Mouse (Mus musculus): Measurements from ENCODE around the gene Hira.
"Not testable (repeated sequence)": the region's sequence is repeated elsewhere in the genome, so short reads cannot be mapped to it uniquely, and the experiment has no call there.

The Hira gene

DNA sequence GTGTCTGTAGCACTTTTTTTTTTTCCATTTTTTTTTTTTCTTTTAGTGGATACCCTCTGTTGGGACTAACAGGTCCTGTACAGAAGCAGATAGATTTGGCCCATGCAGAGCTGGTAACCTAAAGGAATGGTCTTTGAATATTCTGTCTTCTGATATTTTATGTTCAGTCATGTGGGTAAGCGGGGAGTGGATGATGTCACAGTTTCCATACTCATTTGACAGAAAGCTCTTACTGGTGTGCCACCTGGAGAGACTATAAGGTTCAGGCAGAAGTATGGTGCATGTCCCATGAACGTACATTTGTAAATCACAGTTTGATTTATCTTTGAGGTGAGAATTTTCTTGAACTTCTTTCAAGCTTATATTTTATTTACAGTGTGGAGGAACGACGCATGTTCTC lies 39.2 kb downstream of the Hira start:
- no peak for DNase-seq (ENCODE audit: low spot score in 2 of 2)

DNA sequence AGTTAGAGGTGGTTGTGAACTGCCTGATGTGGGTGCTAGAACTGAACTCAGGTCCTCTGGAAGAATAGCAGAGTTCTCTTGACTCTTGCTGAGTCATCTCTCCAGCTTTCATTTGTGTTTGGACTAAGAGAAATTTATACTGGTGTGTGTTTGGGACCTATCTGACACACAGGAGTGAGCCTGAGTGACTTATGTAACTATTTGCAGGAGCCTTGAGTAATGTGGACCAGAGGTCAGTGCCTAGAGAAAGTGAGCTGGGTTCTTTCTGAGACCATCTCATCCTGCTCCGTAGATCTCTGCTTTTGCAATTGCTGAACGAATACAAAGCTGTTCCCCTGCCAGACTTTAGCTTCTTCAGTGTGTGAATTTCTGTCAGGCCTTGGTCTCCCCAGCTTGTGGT lies 44.9 kb downstream of the Hira start:
- DNase-seq (ENCODE audit: low spot score in 2 of 2) = no peak

DNA sequence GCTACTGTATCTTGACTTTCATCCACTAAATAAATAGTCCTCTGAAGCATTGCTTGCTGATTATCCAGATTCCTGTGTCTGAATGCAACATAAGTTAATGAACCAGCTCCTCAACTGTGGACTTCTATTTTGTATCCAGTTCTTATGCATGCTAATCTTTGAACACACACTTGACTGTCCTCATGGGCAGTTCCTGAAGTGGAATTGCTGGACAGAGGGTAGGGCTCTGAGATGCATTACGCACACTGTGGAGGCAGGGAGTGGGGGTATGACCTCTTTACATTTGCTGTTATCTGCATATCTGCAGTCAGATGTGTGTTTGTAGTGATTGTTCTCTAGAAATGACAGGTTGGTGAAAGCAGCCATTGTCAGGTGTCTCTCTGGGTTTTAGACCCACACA lies 51.1 kb downstream of the Hira start:
- no peak for DNase-seq (ENCODE audit: low spot score in 2 of 2)

DNA sequence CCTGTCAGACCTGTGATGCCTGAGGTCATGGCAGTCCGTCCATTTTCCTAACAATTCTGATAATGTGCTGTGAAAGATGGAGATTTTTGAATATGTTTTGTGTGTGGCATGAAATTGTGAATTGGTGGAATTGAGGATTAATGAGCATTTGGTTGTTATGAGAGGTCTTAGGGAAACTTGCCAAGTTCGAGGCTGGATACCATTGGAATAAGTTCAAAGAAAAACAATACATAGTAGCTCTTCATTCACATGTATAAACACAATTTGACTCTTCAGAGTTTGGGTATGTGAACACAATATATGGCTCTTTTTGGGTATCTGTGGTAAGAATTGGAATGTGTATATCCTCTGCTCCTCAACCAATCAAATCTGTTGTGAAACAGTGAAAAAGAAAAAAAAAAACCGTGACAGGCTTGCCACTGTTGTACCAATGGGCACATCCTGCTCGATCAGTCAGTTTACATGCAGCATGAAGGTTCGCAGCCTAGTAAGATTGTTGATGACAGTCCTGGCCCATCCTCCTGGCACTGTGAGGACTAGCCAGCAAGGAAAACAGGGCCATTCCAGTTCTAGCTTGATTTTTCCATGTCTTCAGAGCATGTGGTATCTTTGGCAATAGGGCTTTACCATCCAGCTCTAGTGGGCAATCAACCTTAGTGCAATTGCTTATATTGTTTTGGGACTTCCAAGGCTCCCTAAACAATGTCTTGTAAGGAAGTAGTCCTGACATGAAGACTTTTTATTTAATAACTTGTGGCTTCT lies 61.7 kb downstream of the Hira start:
- no peak for DNase-seq (ENCODE audit: low spot score in 2 of 2)

DNA sequence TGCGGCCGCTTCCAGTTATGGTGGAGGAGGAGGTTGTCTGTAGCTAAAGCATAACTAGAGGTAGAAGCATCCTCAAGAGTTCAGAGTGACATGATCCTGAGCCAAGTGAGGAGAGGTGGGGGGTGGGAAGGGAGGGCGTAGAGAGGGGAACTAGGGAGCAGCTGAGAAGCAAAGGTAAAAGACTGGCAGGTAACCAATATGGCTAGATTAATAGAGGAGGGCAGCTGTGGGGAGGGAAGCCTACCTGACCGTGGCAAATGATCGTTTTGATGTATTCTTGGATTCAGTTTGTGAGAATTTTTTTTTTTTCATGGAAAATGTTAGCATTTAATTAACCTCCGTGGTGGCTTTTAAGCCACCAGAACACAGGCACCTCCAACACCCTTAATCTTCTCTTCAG lies 67.1 kb downstream of the Hira start:
- DNase-seq (ENCODE audit: low spot score in 2 of 2) = no peak

DNA sequence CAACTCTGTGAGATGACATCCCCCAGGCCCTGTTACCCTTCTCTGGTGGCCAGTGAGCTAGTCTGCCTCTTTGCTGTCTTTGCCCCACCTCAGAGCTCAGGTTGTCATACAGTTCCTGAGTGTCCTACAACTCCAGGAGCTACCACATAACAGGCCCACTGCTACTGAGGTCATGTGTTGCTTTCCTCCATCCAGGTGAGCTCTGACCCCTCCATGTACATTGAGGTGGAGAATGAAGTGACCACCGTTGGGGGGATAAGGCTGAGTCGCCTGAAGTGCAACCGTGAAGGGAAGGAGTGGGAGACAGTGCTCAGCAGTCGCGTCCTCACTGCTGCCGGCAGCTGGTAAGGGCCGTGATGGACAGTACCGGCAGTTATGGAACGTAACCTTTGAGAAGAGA lies 72.1 kb downstream of the Hira start:
- no peak for DNase-seq (ENCODE audit: low spot score in 2 of 2)

DNA sequence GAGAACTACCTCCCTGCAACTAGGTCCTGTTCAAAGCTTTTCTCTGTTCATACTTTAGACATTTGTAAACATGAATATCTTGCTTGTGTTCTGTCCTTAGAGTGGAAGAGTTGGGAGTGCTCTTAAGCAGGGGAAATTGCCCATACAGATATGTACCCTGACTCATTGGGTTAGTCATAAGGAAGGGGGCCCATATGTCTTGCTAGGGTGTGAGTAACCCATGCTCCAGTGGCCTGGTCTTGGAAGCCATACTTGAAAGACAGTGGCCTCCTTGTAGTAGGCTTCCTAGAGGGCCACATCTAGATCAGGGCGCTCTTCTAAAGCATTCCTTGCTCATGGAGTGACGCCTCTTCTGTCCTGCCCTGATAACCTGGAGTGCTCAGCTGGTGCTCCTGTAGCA lies 73.5 kb downstream of the Hira start:
- no peak for DNase-seq (ENCODE audit: low spot score in 2 of 2)

DNA sequence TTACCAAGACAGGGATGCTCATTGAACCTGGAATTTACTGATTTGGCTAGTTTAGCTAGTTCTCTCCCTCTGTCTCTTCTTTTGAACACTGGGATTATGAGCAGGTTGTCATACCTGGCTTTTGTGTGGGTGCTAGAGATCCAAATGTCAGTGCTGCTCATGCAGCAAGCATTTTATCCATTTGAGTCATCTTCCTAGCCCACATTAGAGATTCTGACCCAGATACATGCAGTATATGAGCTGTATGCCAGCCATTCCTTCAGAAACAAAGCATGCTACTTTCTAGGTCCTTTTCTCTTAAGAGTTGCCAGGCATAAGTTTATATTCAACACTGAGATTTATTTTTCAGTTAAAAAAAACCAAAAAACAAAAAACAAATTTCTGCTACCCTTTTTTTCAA lies 76.0 kb downstream of the Hira start:
- no peak for DNase-seq (ENCODE audit: low spot score in 2 of 2)

DNA sequence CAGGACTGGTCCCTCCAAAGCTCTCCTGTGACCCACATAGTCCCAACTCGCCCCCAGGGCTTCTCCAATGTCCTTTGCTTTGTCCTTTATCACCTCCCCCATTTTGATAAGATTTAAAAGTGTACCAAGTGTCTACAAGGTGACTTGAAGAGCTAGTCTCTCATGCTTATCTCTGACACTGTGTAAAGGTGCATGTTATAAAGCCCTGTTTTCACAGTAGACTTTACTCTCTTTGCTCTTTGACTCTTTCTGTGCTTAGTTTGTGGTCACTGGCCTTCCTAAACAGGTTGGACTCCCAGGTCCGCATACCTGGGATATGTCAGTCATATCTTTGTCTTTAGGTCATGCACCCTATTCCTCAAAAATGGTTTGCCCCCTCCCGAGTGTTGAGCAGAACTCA lies 78.2 kb downstream of the Hira start:
- DNase-seq (ENCODE audit: low spot score in 2 of 2) = no peak

DNA sequence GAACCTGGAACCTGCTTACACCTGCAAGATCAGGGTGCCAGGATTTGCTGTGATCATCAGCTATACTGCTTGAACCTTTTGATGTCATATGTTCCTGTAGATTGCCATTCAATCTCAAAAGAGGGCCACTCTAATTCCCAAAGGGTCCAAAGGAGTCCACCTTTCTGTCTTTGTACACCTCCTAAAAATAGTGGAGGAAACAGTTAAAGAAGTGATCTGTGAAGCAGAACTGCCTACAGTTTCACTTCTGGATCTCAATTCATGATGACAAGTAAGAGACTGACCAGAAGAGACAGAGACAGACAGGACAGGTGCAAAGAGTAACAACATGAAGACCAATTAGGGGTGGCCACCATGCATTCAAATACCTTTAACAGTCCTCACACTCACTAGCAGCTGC lies 86.6 kb downstream of the Hira start:
- no peak for DNase-seq (ENCODE audit: low spot score in 2 of 2)

DNA sequence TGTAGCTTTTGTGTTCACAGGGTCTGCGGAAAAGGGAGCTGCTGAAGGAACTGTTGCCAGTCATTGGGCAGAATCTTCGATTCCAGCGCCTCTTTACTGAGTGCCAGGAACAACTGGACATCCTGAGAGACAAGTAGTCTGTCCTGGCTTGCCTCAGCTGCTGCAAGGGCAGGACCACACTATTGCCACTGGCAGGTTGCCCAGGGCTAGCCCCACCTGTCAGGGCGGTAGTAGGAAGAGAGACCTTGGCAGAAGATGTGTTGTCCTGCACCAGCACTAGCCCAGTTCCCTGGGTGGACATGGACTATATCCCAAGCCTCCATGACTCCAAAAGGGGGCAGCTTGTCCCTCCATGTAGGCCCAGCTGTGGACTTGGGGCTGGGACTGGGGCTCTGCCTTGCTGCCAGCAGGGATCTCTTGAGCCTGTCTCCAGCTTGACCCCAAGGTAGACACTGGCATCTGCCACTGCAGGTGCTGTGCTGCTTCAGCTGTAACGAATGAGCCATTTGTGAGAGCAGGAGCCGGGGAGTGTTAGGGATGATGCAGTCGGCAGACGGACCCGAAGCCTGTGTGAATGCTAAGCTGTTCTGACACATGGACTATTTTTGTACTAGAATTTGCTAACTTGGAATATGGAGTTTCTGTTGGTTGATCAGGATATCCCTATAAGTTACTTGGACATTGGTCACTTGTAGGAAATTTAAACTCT lies 92.7 kb downstream of the Hira start:
- no peak for DNase-seq (ENCODE audit: low spot score in 2 of 2)

DNA sequence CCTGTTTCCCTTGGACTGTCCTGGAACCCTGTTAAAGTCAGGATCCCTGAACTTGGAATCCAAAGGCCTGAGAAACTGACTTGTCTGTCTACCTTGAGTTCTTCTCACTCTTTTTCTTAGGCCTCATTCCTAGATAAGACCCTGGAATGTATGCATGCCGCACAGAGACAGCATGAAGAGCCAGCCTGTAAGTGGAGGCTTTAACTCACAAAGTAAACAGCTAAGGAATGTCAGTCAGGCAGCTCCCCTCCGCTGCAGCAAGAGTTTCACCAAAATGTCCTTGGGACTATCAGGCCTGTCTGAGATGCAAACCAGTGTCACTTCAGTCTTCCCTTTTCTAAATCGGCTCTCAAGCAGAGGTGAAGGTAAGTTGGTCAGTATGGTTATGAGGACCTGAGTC lies 94.0 kb downstream of the Hira start:
- DNase-seq (ENCODE audit: low spot score in 2 of 2) = no peak

DNA sequence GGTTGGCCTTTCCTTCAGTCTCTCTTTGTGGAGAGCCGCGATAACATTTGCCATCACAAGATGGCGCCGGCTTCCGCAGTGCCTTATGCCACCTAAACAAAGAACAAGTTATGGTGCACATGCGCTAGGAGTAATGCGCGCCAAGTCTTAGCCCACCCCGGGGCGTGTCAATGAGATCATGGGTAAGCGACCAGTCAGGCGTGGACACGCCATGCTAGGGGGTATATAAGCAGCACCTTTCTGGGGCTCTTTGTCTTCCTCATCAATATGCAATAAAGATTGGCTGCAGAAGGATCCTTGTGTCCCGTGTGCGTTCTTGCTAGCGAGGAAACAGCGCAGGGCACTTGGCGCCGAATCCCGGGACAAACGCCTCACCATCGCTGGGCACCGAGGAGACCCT lies 98.8 kb downstream of the Hira start:
- not testable (repeated sequence) for DNase-seq (ENCODE audit: low spot score in 2 of 2)

DNA sequence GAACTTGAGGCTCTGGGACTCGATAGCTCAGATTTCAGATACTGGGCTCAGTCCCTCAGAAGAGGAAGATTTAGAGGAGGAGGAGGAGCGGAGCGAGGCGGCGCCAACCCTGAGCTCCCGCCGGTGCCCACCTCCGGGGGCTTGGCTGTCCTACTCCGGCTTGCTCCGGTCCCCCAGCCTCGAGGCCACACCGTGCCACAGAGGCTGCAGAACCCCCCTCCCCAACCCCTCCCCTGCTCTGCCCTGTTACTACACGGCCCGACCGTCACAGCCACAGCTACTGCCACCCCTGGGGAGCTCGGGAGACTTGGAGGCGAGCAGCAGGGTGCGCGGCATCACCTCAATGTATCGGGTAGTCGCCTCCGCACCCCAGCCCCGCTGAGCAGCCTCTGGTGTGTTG lies 99.5 kb downstream of the Hira start:
- DNase-seq (ENCODE audit: low spot score in 2 of 2) = no peak

DNA sequence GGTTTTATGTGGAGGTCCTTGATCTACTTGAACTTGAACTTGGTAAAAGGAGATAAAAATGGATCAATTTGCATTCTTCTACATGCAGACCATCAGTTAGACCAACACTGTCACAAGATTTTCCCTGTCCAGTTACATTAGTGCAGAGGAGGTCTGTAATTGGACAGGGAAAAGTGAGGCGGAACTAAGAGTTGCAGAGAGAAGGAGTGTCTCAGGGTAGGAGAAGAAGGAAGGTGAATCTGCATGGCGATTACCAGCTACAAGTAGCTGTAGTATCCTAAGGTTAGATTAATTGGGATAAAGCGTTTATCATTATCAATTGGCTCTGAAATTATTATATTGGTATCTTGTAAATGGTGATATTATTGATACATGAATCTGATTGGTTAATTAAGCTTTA lies 109.5 kb downstream of the Hira start:
- DNase-seq (ENCODE audit: low spot score in 2 of 2) = no peak

DNA sequence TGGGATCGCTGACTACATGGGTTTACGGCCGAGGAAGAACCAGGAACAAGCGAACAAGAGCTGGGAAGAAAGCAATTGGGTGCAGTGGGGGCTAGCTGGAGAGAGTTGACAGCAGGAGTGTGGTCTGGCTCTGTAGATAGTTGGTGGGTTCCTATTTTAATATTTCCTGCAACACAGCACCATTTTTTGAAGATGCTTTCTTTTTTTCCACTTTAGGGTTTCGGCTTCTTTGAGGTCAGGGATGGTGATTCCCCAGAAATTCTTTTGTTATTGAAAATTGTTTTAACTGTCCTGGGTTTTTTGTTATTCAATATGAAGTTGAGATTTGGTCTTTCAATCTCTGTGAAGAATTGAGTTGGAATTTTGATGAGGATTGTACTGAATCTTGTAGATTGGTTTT lies 110.0 kb downstream of the Hira start:
- DNase-seq (ENCODE audit: low spot score in 2 of 2) = no peak

DNA sequence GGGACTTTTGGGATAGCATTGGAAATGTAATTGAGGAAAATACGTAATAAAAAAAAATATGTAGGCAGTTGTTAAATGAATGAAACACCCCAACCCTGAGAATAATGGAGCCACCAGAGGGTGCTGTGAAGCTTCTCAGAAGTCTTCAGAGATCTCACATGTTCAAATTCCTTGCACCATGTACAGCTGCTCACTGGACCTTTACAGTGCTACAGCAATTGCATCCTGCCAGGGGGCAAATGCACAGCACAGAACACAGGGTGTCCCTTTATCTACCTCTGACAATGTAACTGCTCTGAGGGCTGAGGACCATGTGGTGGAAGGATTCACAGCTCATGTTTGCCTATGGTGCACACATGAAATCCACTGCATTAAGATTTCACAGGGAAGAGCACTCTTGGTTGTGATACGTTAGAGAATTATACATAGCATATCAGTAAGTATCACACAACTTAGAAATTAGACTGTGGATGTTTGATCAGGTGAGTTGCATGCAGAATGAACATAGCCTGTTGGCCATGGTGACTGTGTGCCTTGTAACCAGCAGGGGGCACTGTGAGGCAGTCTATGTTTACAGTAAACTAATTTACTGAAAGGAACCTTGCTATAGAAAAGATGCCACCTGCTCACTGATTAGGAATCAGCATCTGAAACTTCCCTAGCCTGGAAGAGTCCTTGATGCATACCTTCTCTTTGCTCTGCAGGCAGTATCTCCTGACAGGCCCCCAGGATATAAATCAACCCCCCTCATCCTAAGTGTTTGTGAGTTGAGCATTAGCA lies 126.0 kb downstream of the Hira start:
- not testable (repeated sequence) for DNase-seq (ENCODE audit: low spot score in 2 of 2)

DNA sequence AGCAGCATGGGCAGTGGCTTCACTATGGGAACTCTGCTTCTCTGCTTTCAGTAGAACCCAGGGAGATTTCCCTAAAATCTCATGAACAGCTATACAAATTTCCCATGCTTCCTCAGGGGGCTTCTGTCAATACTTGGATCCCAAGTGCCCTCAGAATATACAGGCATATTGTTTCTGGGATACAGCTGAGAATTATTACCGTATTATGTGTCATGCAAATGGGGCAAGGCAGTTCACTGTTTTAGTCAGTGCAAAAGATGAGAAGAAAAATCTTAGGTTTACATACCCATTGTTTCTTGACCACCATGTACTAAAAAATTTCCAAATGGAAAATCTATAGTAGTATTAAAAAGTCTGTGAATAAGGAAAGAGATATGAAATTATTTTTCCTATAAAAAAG lies 126.9 kb downstream of the Hira start:
- DNase-seq (ENCODE audit: low spot score in 2 of 2) = no peak

DNA sequence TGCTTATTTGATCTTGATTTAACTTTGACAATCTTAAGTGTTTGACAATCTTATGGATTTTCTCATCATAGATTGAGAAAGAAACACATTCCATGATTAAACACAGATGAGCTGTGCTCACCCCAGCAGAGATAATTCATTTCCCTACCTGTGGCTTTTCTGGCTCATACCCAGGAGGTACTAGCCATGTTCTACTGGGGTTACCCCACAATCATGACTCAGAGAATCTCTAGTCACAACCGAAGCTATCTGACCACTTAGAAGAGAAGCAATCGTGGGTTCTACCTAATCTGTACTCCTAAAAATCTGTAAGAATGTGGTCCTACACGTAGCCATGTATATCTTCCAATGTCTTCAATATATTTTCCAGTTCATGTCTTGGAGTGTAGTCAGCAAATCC lies 128.5 kb downstream of the Hira start:
- no peak for DNase-seq (ENCODE audit: low spot score in 2 of 2)

DNA sequence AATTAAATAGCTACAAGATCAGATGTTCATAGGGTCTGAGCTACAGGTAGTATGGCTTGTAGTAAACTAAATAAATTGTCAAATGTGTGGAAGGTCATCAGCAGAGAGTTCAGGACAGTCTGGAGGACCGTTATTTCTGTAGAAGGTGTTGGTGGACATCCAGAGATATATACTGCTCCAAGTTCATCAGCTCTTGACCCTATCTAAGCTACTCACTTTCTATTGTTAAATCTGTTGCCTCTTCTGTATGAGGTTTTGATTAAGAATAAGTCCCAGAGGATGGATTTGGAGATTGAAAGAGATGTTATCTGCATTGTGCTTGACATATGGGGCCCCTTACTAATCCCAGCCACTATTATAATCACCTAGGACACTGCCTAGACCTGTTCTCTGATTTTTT lies 129.9 kb downstream of the Hira start:
- DNase-seq (ENCODE audit: low spot score in 2 of 2) = no peak

DNA sequence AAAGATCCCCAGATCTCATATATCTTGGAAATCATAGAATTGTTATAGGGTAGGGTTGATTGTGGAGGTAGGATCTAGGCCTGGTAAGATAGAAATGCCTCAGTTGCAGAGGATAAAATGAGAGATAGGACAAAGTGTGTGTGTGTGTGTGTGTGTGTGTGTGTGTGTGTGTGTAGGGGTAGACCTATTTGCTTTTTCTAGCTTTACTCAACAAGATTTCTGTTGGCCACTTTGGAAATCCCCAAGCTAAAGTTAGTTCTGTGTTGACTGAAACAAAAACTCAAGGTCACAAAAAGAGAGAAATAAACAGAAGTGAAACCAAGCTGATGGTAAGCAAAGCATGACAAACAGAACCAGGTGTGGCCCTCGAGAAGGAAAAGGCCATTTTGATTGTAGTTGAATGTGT lies 130.4 kb downstream of the Hira start:
- DNase-seq (ENCODE audit: low spot score in 2 of 2) = not testable (repeated sequence)

DNA sequence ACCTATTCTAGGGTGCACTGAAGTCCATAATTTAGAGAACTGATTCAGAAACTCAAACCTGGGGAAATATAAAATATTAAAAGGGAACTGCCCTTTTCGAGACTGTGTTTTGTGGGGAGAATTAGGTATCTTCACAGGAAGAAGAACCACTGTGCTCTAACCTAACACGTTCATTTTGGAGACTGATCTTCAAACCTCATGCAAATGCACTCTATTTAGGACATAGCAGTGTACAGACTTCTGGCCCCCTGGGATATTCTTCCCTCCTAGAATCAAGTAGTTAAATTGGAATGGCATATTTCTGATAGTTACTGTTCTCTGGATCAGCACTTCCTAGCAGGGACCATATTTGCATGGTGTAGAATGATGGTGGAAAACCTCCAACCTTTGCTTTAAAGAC lies 133.9 kb downstream of the Hira start:
- no peak for DNase-seq (ENCODE audit: low spot score in 2 of 2)

DNA sequence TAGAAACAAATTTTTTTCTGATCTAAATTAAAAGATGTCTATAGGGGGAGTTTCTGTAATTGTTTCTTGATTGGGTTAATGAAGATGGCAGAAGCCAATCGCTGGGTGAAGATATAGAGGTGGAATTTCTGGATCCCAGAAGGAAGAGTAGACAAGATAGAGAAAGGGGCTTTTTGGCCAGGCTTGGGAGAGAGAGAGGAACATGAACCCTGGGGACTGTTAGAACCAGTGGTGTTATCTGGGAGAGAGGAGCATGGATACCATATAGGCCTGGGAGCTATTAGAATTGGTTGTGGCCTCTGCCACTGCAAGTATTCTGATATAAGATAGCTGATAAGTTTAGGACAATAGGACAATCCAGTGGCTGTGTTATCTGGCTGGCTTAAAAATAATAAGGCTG lies 136.7 kb downstream of the Hira start:
- DNase-seq (ENCODE audit: low spot score in 2 of 2) = no peak

Measured in right cerebral cortex, adult 2 months (tissue).